Mouse (Mus musculus): ENCODE measurements around the gene Rnf38. TPM values are rescaled to one million over a fixed set of nuclear protein-coding genes. Genes with fewer than 3 reads are reported as not detected.

The Rnf38 gene
- polyA plus RNA-seq, 1 experiment from 2014 or later, result 30.3 TPM

DNA sequence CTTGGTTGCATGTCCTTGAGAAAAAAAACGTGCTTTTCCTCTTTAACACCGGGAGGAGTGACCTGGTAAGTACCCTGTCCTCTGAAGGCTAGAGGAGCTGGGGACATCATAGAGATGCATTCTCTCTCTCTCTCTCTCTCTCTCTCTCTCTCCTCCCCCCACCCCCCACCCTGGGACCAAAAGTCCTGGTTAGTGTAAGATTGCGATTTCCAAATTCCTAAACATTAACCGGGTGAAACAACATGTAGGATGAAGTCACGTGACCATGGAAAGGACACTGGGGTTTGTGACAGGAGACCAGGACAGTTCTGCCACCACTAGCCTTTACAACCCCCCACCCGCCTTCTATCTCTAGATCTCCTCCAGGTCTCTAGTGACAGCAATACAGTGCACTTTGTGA, 19.6 kb upstream of the Rnf38 start:
- Histone ChIP-seq H3K4me3 (ENCODE audit: low read depth, low read length) (no peak overlapping the region; the same call in 1 of the 2 replicates), H3K9me3 (replicated peaks; ENCODE audit: control insufficient read depth, low read length, poor library complexity, severe bottlenecking) (no peaks in the 10 kb centered on the region), H3K9ac (ENCODE audit: low read depth, low read length) (no peak overlapping the region), H3K4me2 (ENCODE audit: low read length) (peak overlapping the region; percentile 24; the same call in 1 of the 2 replicates), H3K36me3 (ENCODE audit: control insufficient read depth, insufficient read depth, low read length) (no peaks in the 10 kb centered on the region), H3K27ac (ENCODE audit: low read length) (no peak overlapping the region), H3K4me1 (ENCODE audit: control insufficient read depth, insufficient read depth, low read length) (peaks cover 22% of the 10 kb centered on the region), H3K27me3 (ENCODE audit: control insufficient read depth, insufficient read depth, low read depth, low read length) (no peaks in the 10 kb centered on the region)
- no peak for ATAC-seq
- 11% methylated on average over 6 of the region's 6 CpGs for WGBS

DNA sequence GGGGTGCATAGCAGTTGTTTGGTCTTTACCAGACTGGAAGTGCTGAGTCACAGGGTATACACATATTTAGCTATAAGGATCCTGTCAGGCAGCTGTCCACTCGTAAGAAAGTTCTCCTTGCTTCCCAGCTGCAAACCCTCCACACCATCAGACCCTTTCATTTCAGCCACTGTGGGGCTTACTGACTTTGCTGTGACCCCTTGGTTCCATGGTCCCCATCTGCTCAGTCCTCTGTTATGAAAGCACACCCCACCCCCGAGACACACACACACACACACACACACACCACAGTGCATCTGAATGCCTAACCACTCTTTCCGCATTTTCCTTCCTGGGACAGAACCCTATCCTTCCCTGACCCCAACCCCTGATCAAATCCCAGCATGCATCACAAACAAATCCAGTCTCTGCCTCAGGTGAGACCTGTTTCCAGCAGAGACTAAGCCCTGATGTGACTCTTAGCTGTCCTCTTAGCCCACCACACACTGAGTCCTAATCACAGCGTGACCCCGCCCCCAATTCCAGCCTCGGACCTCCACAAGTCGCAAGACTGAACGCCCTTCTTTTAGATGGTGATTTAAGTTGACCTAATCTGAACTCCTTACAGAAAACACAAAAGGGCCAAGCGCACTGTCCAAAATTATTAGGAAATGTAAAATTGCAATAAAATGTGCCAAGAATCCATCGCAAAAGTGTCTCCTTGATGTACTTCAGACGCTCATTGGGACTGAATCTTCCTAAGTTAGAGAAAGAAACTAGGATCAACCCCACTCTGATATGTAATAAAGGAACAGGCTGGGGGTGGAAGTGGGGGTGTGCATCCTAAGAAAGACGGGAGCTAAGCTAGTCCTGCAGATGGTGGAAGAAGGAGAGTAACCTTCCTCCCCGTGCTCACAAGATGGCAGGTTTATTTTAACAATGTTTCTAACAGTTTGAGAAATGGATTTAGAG, 18.7 kb upstream of the Rnf38 start:
- Histone ChIP-seq H3K27me3 (ENCODE audit: control insufficient read depth, insufficient read depth, low read depth, low read length) (no peaks in the 10 kb centered on the region), H3K4me2 (ENCODE audit: low read length) (no peak overlapping the region; the same call in 1 of the 2 replicates), H3K4me3 (ENCODE audit: low read depth, low read length) (no peak overlapping the region), H3K9ac (ENCODE audit: low read depth, low read length) (no peak overlapping the region), H3K36me3 (ENCODE audit: control insufficient read depth, insufficient read depth, low read length) (no peaks in the 10 kb centered on the region), H3K4me1 (ENCODE audit: control insufficient read depth, insufficient read depth, low read length) (peaks cover 31% of the 10 kb centered on the region), H3K27ac (ENCODE audit: low read length) (no peak overlapping the region), H3K9me3 (replicated peaks; ENCODE audit: control insufficient read depth, low read length, poor library complexity, severe bottlenecking) (no peaks in the 10 kb centered on the region)
- ATAC-seq, result no peak
- WGBS, result 10% methylated on average over 13 of the region's 13 CpGs

DNA sequence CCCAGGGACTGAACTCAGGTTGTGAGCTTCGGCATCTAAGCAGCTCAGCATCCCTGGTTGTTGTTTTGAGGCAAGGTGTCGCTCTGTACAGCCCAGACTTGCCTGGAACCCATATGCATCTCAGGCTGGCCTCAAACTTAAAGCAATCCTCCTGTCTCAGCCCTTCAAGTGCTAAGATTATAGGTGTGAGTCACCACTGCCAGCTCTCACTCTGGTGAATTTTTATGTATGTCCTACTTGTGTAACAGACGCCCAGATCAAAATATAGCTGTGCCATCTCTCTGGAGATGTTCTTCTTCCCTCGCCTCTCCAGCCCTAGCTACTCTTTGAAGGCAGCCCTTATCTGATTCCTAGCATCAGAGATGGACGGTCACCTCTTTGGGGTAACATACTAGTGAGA, 17.9 kb upstream of the Rnf38 start:
- Histone ChIP-seq H3K4me2 (ENCODE audit: low read length) (no peak overlapping the region), H3K27ac (ENCODE audit: low read length) (no peak overlapping the region), H3K36me3 (ENCODE audit: control insufficient read depth, insufficient read depth, low read length) (no peaks in the 10 kb centered on the region), H3K9me3 (replicated peaks; ENCODE audit: control insufficient read depth, low read length, poor library complexity, severe bottlenecking) (no peaks in the 10 kb centered on the region), H3K4me3 (ENCODE audit: low read depth, low read length) (no peak overlapping the region), H3K27me3 (ENCODE audit: control insufficient read depth, insufficient read depth, low read depth, low read length) (no peaks in the 10 kb centered on the region), H3K9ac (ENCODE audit: low read depth, low read length) (no peak overlapping the region), H3K4me1 (ENCODE audit: control insufficient read depth, insufficient read depth, low read length) (peaks cover 34% of the 10 kb centered on the region)
- ATAC-seq, result no peak
- 92% methylated on average over 5 of the region's 5 CpGs for WGBS

GRCm38 (mm10) chr4:44249705-44250104, 16.1 kb upstream of the Rnf38 start:
- Histone ChIP-seq H3K9ac (ENCODE audit: low read depth, low read length) (no peak overlapping the region), H3K4me1 (ENCODE audit: control insufficient read depth, insufficient read depth, low read length) (peaks cover 34% of the 10 kb centered on the region), H3K27me3 (ENCODE audit: control insufficient read depth, insufficient read depth, low read depth, low read length) (no peaks in the 10 kb centered on the region), H3K9me3 (replicated peaks; ENCODE audit: control insufficient read depth, low read length, poor library complexity, severe bottlenecking) (no peaks in the 10 kb centered on the region), H3K27ac (ENCODE audit: low read length) (peak overlapping the region; percentile 64), H3K4me3 (ENCODE audit: low read depth, low read length) (no peak overlapping the region), H3K36me3 (ENCODE audit: control insufficient read depth, insufficient read depth, low read length) (no peaks in the 10 kb centered on the region), H3K4me2 (ENCODE audit: low read length) (peak overlapping the region; percentile 39)
- WGBS, result 1% methylated on average over 5 of the region's 10 CpGs
- 0 out of 2 replicates have a peak, but pooled peaks have one; percentile 18 for ATAC-seq

- Histone ChIP-seq H3K9me3 (replicated peaks; ENCODE audit: control insufficient read depth, low read length, poor library complexity, severe bottlenecking) (no peaks in the 10 kb centered on the region), H3K9ac (ENCODE audit: low read depth, low read length) (no peak overlapping the region), H3K4me2 (ENCODE audit: low read length) (peak overlapping the region; percentile 44), H3K4me3 (ENCODE audit: low read depth, low read length) (no peak overlapping the region), H3K27ac (ENCODE audit: low read length) (peak overlapping the region; percentile 67), H3K36me3 (ENCODE audit: control insufficient read depth, insufficient read depth, low read length) (no peaks in the 10 kb centered on the region), H3K27me3 (ENCODE audit: control insufficient read depth, insufficient read depth, low read depth, low read length) (no peaks in the 10 kb centered on the region), H3K4me1 (ENCODE audit: control insufficient read depth, insufficient read depth, low read length) (peaks cover 23% of the 10 kb centered on the region)
- ATAC-seq, result peak; percentile 78
- 4% methylated on average over 18 of the region's 18 CpGs for WGBS
Observed at GRCm38 (mm10) chr4:44247051-44247939, 13.7 kb upstream of the Rnf38 start.

- no peak for ATAC-seq
- H3K27ac ChIP-seq (ENCODE audit: low read length), result no peak overlapping the region
- 91% methylated on average over 4 of the region's 4 CpGs for WGBS
Observed at GRCm38 (mm10) chr4:44246285-44246684, 12.7 kb upstream of the Rnf38 start.

GRCm38 (mm10) chr4:44241638-44242037, 8.0 kb upstream of the Rnf38 start:
- H3K27ac ChIP-seq (ENCODE audit: low read length), result no peak overlapping the region
- H3K36me3 ChIP-seq (ENCODE audit: control insufficient read depth, insufficient read depth, low read length), result no peaks in the 10 kb centered on the region
- WGBS, result 70% methylated on average over 4 of the region's 4 CpGs
- no peaks in the 10 kb centered on the region for H3K4me1 ChIP-seq (ENCODE audit: control insufficient read depth, insufficient read depth, low read length)
- no peak overlapping the region for H3K9ac ChIP-seq (ENCODE audit: low read depth, low read length)
- ATAC-seq, result no peak
- no peaks in the 10 kb centered on the region for H3K27me3 ChIP-seq (ENCODE audit: control insufficient read depth, insufficient read depth, low read depth, low read length)
- no peak overlapping the region for H3K4me3 ChIP-seq (ENCODE audit: low read depth, low read length)
- no peak overlapping the region for H3K4me2 ChIP-seq (ENCODE audit: low read length)
- no peaks in the 10 kb centered on the region for H3K9me3 ChIP-seq (replicated peaks; ENCODE audit: control insufficient read depth, low read length, poor library complexity, severe bottlenecking)

More at GRCm38 (mm10) chr4:44246285-44246684, 12.7 kb upstream of the Rnf38 start:
- Histone ChIP-seq H3K27me3 (ENCODE audit: control insufficient read depth, insufficient read depth, low read depth, low read length) (no peaks in the 10 kb centered on the region), H3K9ac (ENCODE audit: low read depth, low read length) (no peak overlapping the region), H3K4me3 (ENCODE audit: low read depth, low read length) (no peak overlapping the region), H3K9me3 (replicated peaks; ENCODE audit: control insufficient read depth, low read length, poor library complexity, severe bottlenecking) (no peaks in the 10 kb centered on the region), H3K36me3 (ENCODE audit: control insufficient read depth, insufficient read depth, low read length) (no peaks in the 10 kb centered on the region), H3K4me2 (ENCODE audit: low read length) (no peak overlapping the region), H3K4me1 (ENCODE audit: control insufficient read depth, insufficient read depth, low read length) (peaks cover 20% of the 10 kb centered on the region)

- Histone ChIP-seq H3K27me3 (ENCODE audit: control insufficient read depth, insufficient read depth, low read depth, low read length) (no peaks in the 10 kb centered on the region), H3K36me3 (ENCODE audit: control insufficient read depth, insufficient read depth, low read length) (no peaks in the 10 kb centered on the region), H3K4me2 (ENCODE audit: low read length) (no peak overlapping the region), H3K9ac (ENCODE audit: low read depth, low read length) (no peak overlapping the region), H3K9me3 (replicated peaks; ENCODE audit: control insufficient read depth, low read length, poor library complexity, severe bottlenecking) (no peaks in the 10 kb centered on the region), H3K27ac (ENCODE audit: low read length) (no peak overlapping the region), H3K4me3 (ENCODE audit: low read depth, low read length) (no peak overlapping the region), H3K4me1 (ENCODE audit: control insufficient read depth, insufficient read depth, low read length) (peaks cover 22% of the 10 kb centered on the region)
- no peak for ATAC-seq
- WGBS, result 73% methylated on average over 2 of the region's 2 CpGs
Observed at GRCm38 (mm10) chr4:44235946-44236345, 2.4 kb upstream of the Rnf38 start.
